Mouse (Mus musculus): Measurements from ENCODE around the gene Zbed4. TPM values are rescaled to one million over a fixed set of nuclear protein-coding genes. Genes with fewer than 3 reads are reported as not detected.

Gene Zbed4
- polyA plus RNA-seq, 1 experiment from 2014 or later: 3.6 TPM

DNA sequence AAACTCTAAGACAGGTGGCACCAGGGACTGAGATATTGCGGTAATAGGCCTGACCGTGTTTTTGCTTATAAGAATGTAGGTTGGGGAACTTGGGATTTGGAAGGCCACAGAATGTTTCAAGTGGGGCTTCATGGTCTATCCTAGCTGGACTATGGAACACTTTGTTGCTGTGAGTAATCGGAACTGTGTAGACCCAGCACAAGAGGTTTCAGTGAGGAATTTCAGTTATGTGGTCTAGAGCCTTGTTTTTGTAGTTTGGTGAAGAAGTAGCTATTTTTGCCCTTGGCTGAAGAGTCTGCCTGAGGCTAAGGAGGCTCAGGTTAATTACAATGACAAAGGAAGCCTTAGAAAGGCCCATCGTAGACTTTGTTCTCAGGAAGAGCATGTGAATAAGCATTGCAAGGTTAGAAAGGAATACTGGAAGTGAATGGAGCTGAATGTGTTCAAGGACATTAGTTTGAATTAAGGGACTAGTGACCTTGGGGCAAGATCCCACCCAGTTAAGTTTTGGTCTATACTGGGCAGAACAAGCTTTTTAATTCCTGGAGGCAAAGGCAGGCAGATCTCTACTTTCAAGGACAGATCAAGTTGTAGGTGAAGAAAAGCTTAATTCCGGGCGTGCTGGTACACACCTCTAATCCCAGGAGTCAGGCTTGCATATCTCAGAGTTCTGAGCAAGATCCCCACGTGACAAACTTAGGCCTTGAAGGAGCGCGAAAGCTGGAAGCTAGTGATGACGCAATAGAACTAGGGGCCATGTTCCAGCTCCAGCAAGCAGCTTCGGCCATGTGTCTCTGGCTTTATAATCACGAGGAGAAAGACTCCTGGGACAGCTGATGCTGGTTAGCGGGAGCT, 42.6 kb upstream of the Zbed4 start:
- Histone ChIP-seq H3K9ac (replicated peaks) (no peak overlapping the region), H3K4me3 (ENCODE audit: low read depth, low read length) (no peak overlapping the region), H3K9me3 (ENCODE audit: low read length) (no peaks in the 10 kb centered on the region), H3K27me3 (ENCODE audit: insufficient read depth, low read length) (no peaks in the 10 kb centered on the region), H3K36me3 (replicated peaks; ENCODE audit: insufficient read depth, low read length) (peaks cover 85% of the 10 kb centered on the region), H3K27ac (ENCODE audit: low read depth) (no peak overlapping the region), H3K4me2 (ENCODE audit: low read depth, low read length) (no peak overlapping the region), H3K4me1 (ENCODE audit: insufficient read depth) (0 out of 2 replicates have a peak, but pooled peaks cover 6% of the 10 kb centered on the region)
- WGBS (ENCODE audit: insufficient replicate concordance): 85% methylated on average over 13 of the region's 13 CpGs
- no peak for TF ChIP-seq CTCF (IDR thresholded peaks at IDR 0.05; ENCODE audit: low read depth)
- no peak for TF ChIP-seq EP300 (IDR thresholded peaks at IDR 0.05; ENCODE audit: low read depth)
- DNase-seq (no peak), ATAC-seq (no peak)

GRCm38 (mm10) chr15:88709878-88710277, 41.6 kb upstream of the Zbed4 start:
- Histone ChIP-seq H3K9me3 (ENCODE audit: low read length) (no peaks in the 10 kb centered on the region), H3K27ac (ENCODE audit: low read depth) (no peak overlapping the region), H3K4me1 (ENCODE audit: insufficient read depth) (0 out of 2 replicates have a peak, but pooled peaks cover 4% of the 10 kb centered on the region), H3K4me3 (ENCODE audit: low read depth, low read length) (no peak overlapping the region), H3K4me2 (ENCODE audit: low read depth, low read length) (no peak overlapping the region), H3K36me3 (replicated peaks; ENCODE audit: insufficient read depth, low read length) (peaks cover 90% of the 10 kb centered on the region), H3K9ac (replicated peaks) (no peak overlapping the region), H3K27me3 (ENCODE audit: insufficient read depth, low read length) (no peaks in the 10 kb centered on the region)
- WGBS (ENCODE audit: insufficient replicate concordance): 86% methylated on average over 5 of the region's 5 CpGs
- DNase-seq: no peak
- TF ChIP-seq EP300 (IDR thresholded peaks at IDR 0.05; ENCODE audit: low read depth): no peak
- no peak for TF ChIP-seq CTCF (IDR thresholded peaks at IDR 0.05; ENCODE audit: low read depth)
- no peak for ATAC-seq

DNA sequence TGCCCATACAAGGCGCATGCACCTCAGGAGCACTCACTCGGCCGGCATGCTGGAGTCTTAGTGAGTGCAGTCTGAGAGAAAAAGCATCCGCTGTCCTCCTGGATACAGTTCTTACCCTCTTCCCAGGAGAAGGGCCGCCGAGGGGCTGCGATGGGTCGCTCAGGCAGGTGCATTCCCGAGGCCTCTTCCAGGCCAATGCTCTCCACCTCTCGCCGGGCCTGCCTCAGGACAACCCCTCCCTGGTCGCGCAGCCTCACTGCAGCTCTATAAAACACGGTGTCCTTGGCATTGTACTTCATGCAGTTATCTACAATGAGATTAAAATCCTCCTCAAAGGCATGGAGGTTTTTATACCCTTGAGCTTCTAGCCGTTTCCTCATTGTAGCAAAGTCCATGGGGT, 39.0 kb upstream of the Zbed4 start:
- Histone ChIP-seq H3K27me3 (ENCODE audit: insufficient read depth, low read length) (no peaks in the 10 kb centered on the region), H3K36me3 (replicated peaks; ENCODE audit: insufficient read depth, low read length) (peaks cover 86% of the 10 kb centered on the region), H3K4me2 (ENCODE audit: low read depth, low read length) (no peak overlapping the region), H3K4me1 (ENCODE audit: insufficient read depth) (no peaks in the 10 kb centered on the region), H3K9ac (replicated peaks) (no peak overlapping the region), H3K4me3 (ENCODE audit: low read depth, low read length) (no peak overlapping the region), H3K9me3 (ENCODE audit: low read length) (no peaks in the 10 kb centered on the region), H3K27ac (ENCODE audit: low read depth) (no peak overlapping the region)
- TF ChIP-seq EP300 (IDR thresholded peaks at IDR 0.05; ENCODE audit: low read depth) (no peak), CTCF (IDR thresholded peaks at IDR 0.05; ENCODE audit: low read depth) (no peak)
- 92% methylated on average over 15 of the region's 15 CpGs for WGBS (ENCODE audit: insufficient replicate concordance)
- ATAC-seq: no peak
- DNase-seq: no peak

DNA sequence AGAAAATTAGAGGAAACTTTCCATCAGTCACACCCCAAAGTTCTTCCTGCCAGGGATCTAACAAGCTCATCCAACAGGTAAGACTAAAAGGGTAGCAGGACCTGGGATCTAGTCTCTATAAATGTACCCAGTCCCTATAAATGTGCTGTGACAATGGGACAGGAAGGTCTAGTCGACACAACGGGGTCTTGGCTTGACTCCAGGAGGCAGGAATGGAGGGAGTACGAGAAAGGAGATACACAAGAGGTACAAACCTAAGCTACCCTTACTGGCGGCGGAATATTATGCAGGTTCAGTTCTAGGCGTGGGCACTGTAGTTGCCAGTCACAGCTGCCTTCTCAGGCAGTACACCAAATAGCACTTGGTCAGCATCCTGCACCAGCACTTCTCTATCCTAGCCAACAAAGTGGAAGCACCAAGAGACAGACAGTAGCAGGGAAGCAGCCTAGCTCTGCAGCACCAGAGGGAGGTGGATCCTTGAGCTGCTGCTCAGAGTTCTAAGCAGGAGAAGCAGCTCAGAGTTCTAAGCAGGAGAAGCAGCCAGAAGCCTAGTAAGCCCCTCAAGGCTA, 37.4 kb upstream of the Zbed4 start:
- no peaks in the 10 kb centered on the region for H3K27me3 ChIP-seq (ENCODE audit: insufficient read depth, low read length)
- H3K9ac ChIP-seq (replicated peaks): no peak overlapping the region
- DNase-seq (no peak), ATAC-seq (no peak)
- H3K4me1 ChIP-seq (ENCODE audit: insufficient read depth): no peaks in the 10 kb centered on the region
- 83% methylated on average over 6 of the region's 6 CpGs for WGBS (ENCODE audit: insufficient replicate concordance)
- TF ChIP-seq CTCF (IDR thresholded peaks at IDR 0.05; ENCODE audit: low read depth): no peak
- TF ChIP-seq EP300 (IDR thresholded peaks at IDR 0.05; ENCODE audit: low read depth): no peak
- no peak overlapping the region for H3K4me2 ChIP-seq (ENCODE audit: low read depth, low read length)
- H3K4me3 ChIP-seq (ENCODE audit: low read depth, low read length): no peak overlapping the region
- H3K27ac ChIP-seq (ENCODE audit: low read depth): no peak overlapping the region
- H3K9me3 ChIP-seq (ENCODE audit: low read length): no peaks in the 10 kb centered on the region
- peaks cover 76% of the 10 kb centered on the region for H3K36me3 ChIP-seq (replicated peaks; ENCODE audit: insufficient read depth, low read length)

DNA sequence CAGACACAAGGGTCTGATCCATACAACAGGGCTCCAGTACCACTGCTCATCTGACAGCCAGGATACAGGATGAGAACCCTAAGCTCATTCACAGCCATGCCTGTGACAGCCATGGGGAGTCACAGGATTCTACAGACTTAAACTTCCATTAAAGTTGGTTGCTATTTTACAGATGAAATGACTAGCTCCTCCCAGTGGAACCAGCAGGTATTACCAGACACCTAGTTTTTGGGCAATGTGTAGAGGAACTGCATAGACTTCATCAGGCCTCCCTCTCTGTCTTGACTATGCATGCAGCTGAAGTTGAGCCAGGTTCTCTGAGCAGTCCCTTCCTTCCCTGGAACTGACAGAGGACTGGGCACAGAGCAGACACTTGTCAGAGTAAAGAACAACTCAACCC, 35.1 kb upstream of the Zbed4 start:
- TF ChIP-seq EP300 (IDR thresholded peaks at IDR 0.05; ENCODE audit: low read depth) (no peak), CTCF (IDR thresholded peaks at IDR 0.05; ENCODE audit: low read depth) (peak; percentile 65)
- Histone ChIP-seq H3K4me1 (ENCODE audit: insufficient read depth) (no peaks in the 10 kb centered on the region), H3K36me3 (replicated peaks; ENCODE audit: insufficient read depth, low read length) (peaks cover 67% of the 10 kb centered on the region), H3K9me3 (ENCODE audit: low read length) (no peaks in the 10 kb centered on the region), H3K27me3 (ENCODE audit: insufficient read depth, low read length) (no peaks in the 10 kb centered on the region), H3K4me3 (ENCODE audit: low read depth, low read length) (no peak overlapping the region), H3K4me2 (ENCODE audit: low read depth, low read length) (no peak overlapping the region), H3K9ac (replicated peaks) (no peak overlapping the region), H3K27ac (ENCODE audit: low read depth) (no peak overlapping the region)
- no peak for ATAC-seq
- peak; percentile 31 for DNase-seq

DNA sequence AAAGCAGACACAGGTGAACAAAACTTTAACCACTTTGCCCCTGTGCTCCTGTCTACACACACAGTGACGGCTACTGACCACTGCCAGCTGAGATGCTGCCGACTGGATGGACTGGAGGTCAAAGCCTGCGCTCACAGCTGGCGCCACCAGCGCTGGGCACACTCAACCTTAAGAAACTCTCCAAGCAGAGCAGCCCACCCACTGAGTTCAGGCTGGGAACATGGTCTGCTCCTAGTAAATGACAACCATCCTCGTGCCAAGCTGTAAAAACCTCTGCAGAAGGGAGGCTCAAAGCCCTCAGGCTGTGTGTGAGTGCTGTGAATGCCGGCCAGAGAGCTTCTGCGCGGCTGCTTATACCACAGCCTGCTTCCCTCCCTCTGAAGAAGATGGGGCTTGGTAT, 34.2 kb upstream of the Zbed4 start:
- Histone ChIP-seq H3K4me2 (ENCODE audit: low read depth, low read length) (no peak overlapping the region), H3K4me1 (ENCODE audit: insufficient read depth) (no peaks in the 10 kb centered on the region), H3K9me3 (ENCODE audit: low read length) (no peaks in the 10 kb centered on the region), H3K9ac (replicated peaks) (no peak overlapping the region), H3K27ac (ENCODE audit: low read depth) (no peak overlapping the region), H3K27me3 (ENCODE audit: insufficient read depth, low read length) (no peaks in the 10 kb centered on the region), H3K4me3 (ENCODE audit: low read depth, low read length) (no peak overlapping the region), H3K36me3 (replicated peaks; ENCODE audit: insufficient read depth, low read length) (peaks cover 66% of the 10 kb centered on the region)
- no peak for DNase-seq
- 77% methylated on average over 9 of the region's 9 CpGs for WGBS (ENCODE audit: insufficient replicate concordance)
- no peak for TF ChIP-seq EP300 (IDR thresholded peaks at IDR 0.05; ENCODE audit: low read depth)
- TF ChIP-seq CTCF (IDR thresholded peaks at IDR 0.05; ENCODE audit: low read depth): no peak
- no peak for ATAC-seq
